Mouse (Mus musculus) bone marrow macrophage, adult 2 months (primary cell): ENCODE data around the gene Dcaf1.

Experiments used
- CTCF ChIP-seq: IDR thresholded peaks from 2 replicates; pipeline ENCODE4 v1.5.1; 2012; ENCODE audit warnings: low read depth, mild to moderate bottlenecking, low read length, moderate library complexity
- POLR2A ChIP-seq: IDR thresholded peaks from 2 replicates; pipeline ENCODE4 v1.6.1; 2012; ENCODE audit warnings: mild to moderate bottlenecking, low read depth, low read length, borderline replicate concordance

GRCm38 (mm10) chr9:106884306-106884705, 62.6 kb downstream of the Dcaf1 start:
- TF ChIP-seq POLR2A (no peak), CTCF (no peak)
